Mouse (Mus musculus): ENCODE data around the gene Zfp536. TPM values are rescaled to one million over a fixed set of nuclear protein-coding genes. Genes with fewer than 3 reads are reported as not detected.

Zfp536 gene
- polyA plus RNA-seq, 1 experiment, result not detected

DNA sequence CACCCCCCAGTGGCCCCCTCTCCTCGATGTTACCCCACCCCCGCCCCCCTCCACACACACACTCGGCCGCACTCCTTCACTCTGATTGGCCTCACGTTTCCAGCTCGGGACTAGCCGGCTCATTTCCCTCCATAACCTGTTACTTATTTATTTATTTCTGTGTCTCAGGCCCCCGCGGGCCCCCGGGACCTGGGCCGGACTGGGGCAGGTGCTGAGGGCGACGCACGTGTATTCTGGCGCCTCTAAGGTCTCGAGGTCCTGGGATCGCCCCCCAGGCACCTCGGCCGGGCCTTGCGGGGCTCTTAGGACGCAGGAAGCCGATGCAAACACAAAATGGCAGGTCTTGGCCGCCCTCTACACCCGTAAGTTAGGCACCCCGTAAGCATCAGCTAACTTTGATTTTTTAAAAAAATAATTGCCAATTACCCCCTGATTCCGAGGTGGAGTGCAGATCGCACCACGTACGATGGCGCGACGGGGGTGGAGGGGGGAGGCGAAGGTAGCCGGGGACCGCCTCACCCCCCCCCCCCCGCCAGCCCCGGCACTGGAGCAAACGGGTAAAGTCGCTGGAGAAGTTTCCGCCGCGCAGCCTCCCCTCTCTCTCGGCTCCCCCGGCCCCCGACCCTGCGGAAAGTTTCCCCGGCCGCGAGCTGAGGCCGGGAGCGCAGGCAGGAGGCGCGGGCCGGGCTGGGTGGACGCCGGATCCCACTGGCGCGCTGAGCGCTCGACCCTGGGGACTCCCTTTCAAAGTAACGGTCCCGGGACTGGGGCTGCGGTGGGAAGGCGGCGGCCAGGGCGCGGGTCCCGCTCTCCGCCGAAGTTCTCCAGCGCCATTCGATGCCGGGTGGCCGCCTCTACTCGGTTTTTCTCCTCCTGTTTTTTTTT lies 1.7 kb downstream of the Zfp536 start:
- no peak for TF ChIP-seq CEBPB (IDR thresholded peaks at IDR 0.05; ENCODE audit: insufficient read depth, poor library complexity, severe bottlenecking)
- no peak for TF ChIP-seq MYOG (IDR thresholded peaks at IDR 0.05; ENCODE audit: control insufficient read depth in 1 of 3, insufficient read depth in 1 of 3, insufficient read length in 2 of 3, low read depth in 2 of 3)
- no peak for TF ChIP-seq SRF (IDR thresholded peaks at IDR 0.05; ENCODE audit: control insufficient read depth, insufficient read length, low read depth)
- TF ChIP-seq REST (IDR thresholded peaks at IDR 0.05; ENCODE audit: insufficient read depth, insufficient read length), result no peak
- TF ChIP-seq POLR2A (IDR thresholded peaks at IDR 0.05; ENCODE audit: insufficient read length, low read depth), result no peak
- no peak for TF ChIP-seq TCF12 (IDR thresholded peaks at IDR 0.05; ENCODE audit: insufficient read depth, poor library complexity, severe bottlenecking)
- H3K4me3 ChIP-seq, result no peak overlapping the region
- H3K27me3 ChIP-seq (ENCODE audit: control insufficient read depth, insufficient read depth, insufficient read length), result peaks cover 32% of the 10 kb centered on the region
- no peaks in the 10 kb centered on the region for H3K36me3 ChIP-seq (ENCODE audit: control insufficient read depth, insufficient read depth)
- no peak overlapping the region for H3K4me2 ChIP-seq (ENCODE audit: low read depth)
- H3K79me2 ChIP-seq (ENCODE audit: control insufficient read depth, insufficient read depth), result no peaks in the 10 kb centered on the region
- H3ac ChIP-seq (ENCODE audit: control insufficient read depth, insufficient read length), result no peak overlapping the region

DNA sequence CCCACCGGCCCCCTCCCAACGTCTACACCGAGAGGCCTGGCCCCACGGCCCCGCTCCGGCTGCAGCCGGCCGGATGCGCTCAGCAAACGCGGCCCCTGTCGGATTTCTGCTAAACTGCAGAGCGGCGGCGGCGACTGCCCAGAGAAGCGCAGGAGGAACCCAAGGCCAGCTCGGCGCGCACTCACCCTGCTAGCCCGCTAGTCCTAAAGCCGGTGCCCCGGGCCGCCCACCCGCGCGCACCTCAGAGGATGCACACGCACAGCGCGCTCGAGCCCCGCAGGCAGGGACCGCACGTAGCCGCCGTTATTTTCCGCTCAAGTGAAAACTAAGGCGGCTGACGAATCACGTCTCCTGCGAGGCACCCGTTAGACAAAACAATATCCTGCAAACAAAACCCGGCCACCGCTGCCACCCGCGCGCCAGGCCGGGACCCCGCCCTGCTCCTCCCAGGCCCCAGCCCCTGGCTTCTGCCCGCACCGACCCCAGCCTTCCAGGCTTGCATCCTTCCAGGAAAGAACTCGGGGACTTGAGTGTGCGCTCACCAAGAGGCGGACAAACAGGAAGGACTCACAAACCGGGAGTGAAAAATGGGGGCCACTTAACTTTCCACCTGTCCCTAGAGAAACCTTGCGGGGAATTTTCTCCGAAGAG lies 2.9 kb downstream of the Zfp536 start:
- H3K4me3 ChIP-seq, result no peak overlapping the region
- H3K27me3 ChIP-seq (ENCODE audit: control insufficient read depth, insufficient read depth, insufficient read length), result peaks cover 32% of the 10 kb centered on the region
- no peaks in the 10 kb centered on the region for H3K79me2 ChIP-seq (ENCODE audit: control insufficient read depth, insufficient read depth)
- H3K36me3 ChIP-seq (ENCODE audit: control insufficient read depth, insufficient read depth), result no peaks in the 10 kb centered on the region
- peak overlapping the region; percentile 42 for H3K4me2 ChIP-seq (ENCODE audit: low read depth)
- H3ac ChIP-seq (ENCODE audit: control insufficient read depth, insufficient read length), result no peak overlapping the region
- TF ChIP-seq TCF12 (IDR thresholded peaks at IDR 0.05; ENCODE audit: insufficient read depth, poor library complexity, severe bottlenecking) (no peak), POLR2AphosphoS2 (IDR thresholded peaks at IDR 0.05; ENCODE audit: insufficient read length, low read depth) (no peak), POLR2A (IDR thresholded peaks at IDR 0.05; ENCODE audit: insufficient read length, low read depth) (no peak), CEBPB (IDR thresholded peaks at IDR 0.05; ENCODE audit: insufficient read depth, poor library complexity, severe bottlenecking) (no peak), SRF (IDR thresholded peaks at IDR 0.05; ENCODE audit: control insufficient read depth, insufficient read length, low read depth) (no peak), E2F4 (IDR thresholded peaks at IDR 0.05; ENCODE audit: insufficient read depth) (no peak), TCF3 (IDR thresholded peaks at IDR 0.05; ENCODE audit: insufficient read length, low read depth) (no peak), MYOD1 (IDR thresholded peaks at IDR 0.05; ENCODE audit: control insufficient read depth in 1 of 3, insufficient read length in 2 of 3, low read depth in 2 of 3) (no peak), USF1 (IDR thresholded peaks at IDR 0.05; ENCODE audit: low read depth) (no peak), MAX (IDR thresholded peaks at IDR 0.05; ENCODE audit: low read depth) (no peak), MYOG (IDR thresholded peaks at IDR 0.05; ENCODE audit: control insufficient read depth in 1 of 3, insufficient read depth in 1 of 3, insufficient read length in 2 of 3, low read depth in 2 of 3) (no peak), REST (IDR thresholded peaks at IDR 0.05; ENCODE audit: insufficient read depth, insufficient read length) (no peak)

DNA sequence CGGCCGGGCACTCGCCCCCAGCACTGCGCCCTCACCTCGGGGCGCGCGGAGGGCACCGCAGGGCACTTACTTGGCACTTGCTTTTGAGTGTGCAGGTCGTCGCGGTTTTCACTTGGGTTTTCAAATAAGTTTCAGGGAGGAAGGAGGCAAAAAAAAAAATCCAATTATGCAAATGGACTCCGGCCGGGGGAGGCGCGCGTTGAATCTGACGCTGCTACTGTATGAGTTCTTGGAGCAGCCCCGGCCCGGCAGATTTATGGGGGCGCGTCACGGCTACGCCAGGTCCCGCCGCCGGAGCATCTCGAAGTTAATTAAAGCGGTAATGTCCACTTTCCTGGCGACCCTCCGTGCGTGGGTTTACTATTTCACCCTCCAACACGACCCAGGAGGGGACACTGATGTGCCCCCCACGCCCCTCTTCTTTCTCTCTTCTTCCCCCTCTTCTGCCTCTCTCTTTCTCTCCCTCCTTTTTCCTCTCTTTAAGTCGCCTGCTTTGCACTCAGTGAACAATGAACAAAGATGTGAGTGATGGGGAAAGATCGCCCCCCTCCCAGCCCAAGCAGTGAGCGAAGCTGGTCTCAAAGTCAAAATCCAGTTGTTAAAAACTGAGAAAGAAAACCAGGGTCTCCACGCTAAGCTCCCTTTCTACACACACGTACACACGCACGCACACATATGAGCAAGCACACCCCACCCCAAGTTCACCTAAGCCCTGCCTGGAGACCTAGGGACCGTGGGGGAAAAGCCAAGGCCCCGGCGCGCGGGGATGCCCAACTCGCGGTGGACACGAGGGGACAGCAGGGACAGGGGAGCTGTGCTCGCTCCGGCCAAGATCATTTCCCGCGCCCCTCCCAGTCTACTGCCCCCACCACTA lies 3.7 kb downstream of the Zfp536 start:
- Histone ChIP-seq H3ac (ENCODE audit: control insufficient read depth, insufficient read length) (no peak overlapping the region), H3K4me2 (ENCODE audit: low read depth) (no peak overlapping the region), H3K79me2 (ENCODE audit: control insufficient read depth, insufficient read depth) (no peaks in the 10 kb centered on the region), H3K36me3 (ENCODE audit: control insufficient read depth, insufficient read depth) (no peaks in the 10 kb centered on the region), H3K4me3 (no peak overlapping the region), H3K27me3 (ENCODE audit: control insufficient read depth, insufficient read depth, insufficient read length) (peaks cover 32% of the 10 kb centered on the region)
- TF ChIP-seq POLR2AphosphoS2 (IDR thresholded peaks at IDR 0.05; ENCODE audit: insufficient read length, low read depth), result no peak
- no peak for TF ChIP-seq TCF12 (IDR thresholded peaks at IDR 0.05; ENCODE audit: insufficient read depth, poor library complexity, severe bottlenecking)
- no peak for TF ChIP-seq E2F4 (IDR thresholded peaks at IDR 0.05; ENCODE audit: insufficient read depth)
- TF ChIP-seq SRF (IDR thresholded peaks at IDR 0.05; ENCODE audit: control insufficient read depth, insufficient read length, low read depth), result no peak
- TF ChIP-seq MAX (IDR thresholded peaks at IDR 0.05; ENCODE audit: low read depth), result no peak
- TF ChIP-seq REST (IDR thresholded peaks at IDR 0.05; ENCODE audit: insufficient read depth, insufficient read length), result no peak
- TF ChIP-seq TCF3 (IDR thresholded peaks at IDR 0.05; ENCODE audit: insufficient read length, low read depth), result no peak
- no peak for TF ChIP-seq MYOD1 (IDR thresholded peaks at IDR 0.05; ENCODE audit: control insufficient read depth in 1 of 3, insufficient read length in 2 of 3, low read depth in 2 of 3)
- TF ChIP-seq USF1 (IDR thresholded peaks at IDR 0.05; ENCODE audit: low read depth), result no peak
- TF ChIP-seq MYOG (IDR thresholded peaks at IDR 0.05; ENCODE audit: control insufficient read depth in 1 of 3, insufficient read depth in 1 of 3, insufficient read length in 2 of 3, low read depth in 2 of 3), result no peak
- TF ChIP-seq POLR2A (IDR thresholded peaks at IDR 0.05; ENCODE audit: insufficient read length, low read depth), result no peak
- no peak for TF ChIP-seq CEBPB (IDR thresholded peaks at IDR 0.05; ENCODE audit: insufficient read depth, poor library complexity, severe bottlenecking)

DNA sequence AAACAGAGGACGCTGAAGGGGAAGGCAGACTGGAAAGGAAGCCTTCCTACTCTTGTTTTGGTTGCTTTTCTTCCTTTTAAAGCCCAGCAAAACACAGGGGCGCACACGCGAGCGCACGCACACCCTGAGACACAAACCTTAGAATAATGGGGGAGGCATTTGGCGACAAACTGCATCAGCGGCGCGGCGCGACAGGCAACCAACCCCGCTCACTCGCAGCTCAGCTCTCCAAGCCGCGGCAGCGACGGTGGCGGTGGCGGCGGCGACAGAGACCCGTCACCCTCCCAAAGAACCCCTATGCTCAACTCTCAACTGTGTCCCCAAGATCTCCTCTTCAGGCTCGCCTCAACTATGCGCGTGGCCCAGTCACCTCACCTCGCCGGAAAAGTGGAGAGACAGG lies 4.4 kb downstream of the Zfp536 start:
- TF ChIP-seq TCF12 (IDR thresholded peaks at IDR 0.05; ENCODE audit: insufficient read depth, poor library complexity, severe bottlenecking) (no peak), REST (IDR thresholded peaks at IDR 0.05; ENCODE audit: insufficient read depth, insufficient read length) (no peak), MAX (IDR thresholded peaks at IDR 0.05; ENCODE audit: low read depth) (no peak), SRF (IDR thresholded peaks at IDR 0.05; ENCODE audit: control insufficient read depth, insufficient read length, low read depth) (no peak), POLR2AphosphoS2 (IDR thresholded peaks at IDR 0.05; ENCODE audit: insufficient read length, low read depth) (no peak), USF1 (IDR thresholded peaks at IDR 0.05; ENCODE audit: low read depth) (no peak), TCF3 (IDR thresholded peaks at IDR 0.05; ENCODE audit: insufficient read length, low read depth) (no peak), MYOD1 (IDR thresholded peaks at IDR 0.05; ENCODE audit: control insufficient read depth in 1 of 3, insufficient read length in 2 of 3, low read depth in 2 of 3) (no peak), MYOG (IDR thresholded peaks at IDR 0.05; ENCODE audit: control insufficient read depth in 1 of 3, insufficient read depth in 1 of 3, insufficient read length in 2 of 3, low read depth in 2 of 3) (no peak)
- H3ac ChIP-seq (ENCODE audit: control insufficient read depth, insufficient read length), result no peak overlapping the region
- peaks cover 32% of the 10 kb centered on the region for H3K27me3 ChIP-seq (ENCODE audit: control insufficient read depth, insufficient read depth, insufficient read length)
- H3K4me3 ChIP-seq, result no peak overlapping the region
- no peaks in the 10 kb centered on the region for H3K36me3 ChIP-seq (ENCODE audit: control insufficient read depth, insufficient read depth)
- no peaks in the 10 kb centered on the region for H3K79me2 ChIP-seq (ENCODE audit: control insufficient read depth, insufficient read depth)
- H3K4me2 ChIP-seq (ENCODE audit: low read depth), result no peak overlapping the region
